Mouse (Mus musculus) forebrain, embryonic 15.5 days (tissue): ENCODE measurements at regions not wholly inside any gene's neighbourhood (a gene's known extent, or its start where the extent isn't known, plus 50 kb on each side); places are given as distances from the start of the nearest gene placed in this dataset.

Experiments
- ATAC-seq: fragments of 200-750 bp; cut with Nextera tagmentation; replicated peaks from 2 replicates; pipeline ENCODE4 v1.8.0; 2017; ENCODE audit warnings: mild to moderate bottlenecking, moderate TSS enrichment, moderate library complexity
- H3K27ac ChIP-seq: fragments of 300-500 bp; sonication (generic); replicated peaks from 2 replicates; pipeline ENCODE4 v1.5.1; 2015; ENCODE audit warnings: mild to moderate bottlenecking, inconsistent platforms
- H3K27me3 ChIP-seq: fragments of 300-500 bp; sonication (generic); 2 replicates; pipeline ENCODE4 v1.6.1; 2015; ENCODE audit warnings: inconsistent platforms
- H3K36me3 ChIP-seq: fragments of 300-500 bp; sonication (generic); 2 replicates; pipeline ENCODE4 v1.6.1; 2015; ENCODE audit warnings: mild to moderate bottlenecking, inconsistent platforms
- H3K4me1 ChIP-seq: fragments of 300-500 bp; sonication (generic); 2 replicates; pipeline ENCODE4 v1.6.1; 2015; ENCODE audit warnings: inconsistent platforms
- H3K4me2 ChIP-seq: fragments of 300-500 bp; sonication (generic); replicated peaks from 2 replicates; pipeline ENCODE4 v1.6.1; 2015; ENCODE audit warnings: mild to moderate bottlenecking, inconsistent platforms
- H3K4me3 ChIP-seq: fragments of 300-500 bp; sonication (generic); 2 replicates; pipeline ENCODE4 v1.5.1; 2015; ENCODE audit warnings: mild to moderate bottlenecking, inconsistent platforms
- H3K9ac ChIP-seq: fragments of 300-500 bp; sonication (generic); replicated peaks from 2 replicates; pipeline ENCODE4 v1.6.1; 2015; ENCODE audit warnings: mild to moderate bottlenecking, inconsistent platforms
- H3K9me3 ChIP-seq: fragments of 300-500 bp; sonication (generic); 2 replicates; pipeline ENCODE4 v1.6.1; 2016; ENCODE audit warnings: inconsistent platforms
- WGBS: fragments of 180-500 bp; shearing (Covaris S2); methylation state at CpG from one replicate; pipeline ENCODE4 v1.1.7; 2015; ENCODE audit warnings: mixed read lengths; 5-methylcytosine and 5-hydroxymethylcytosine counted together

DNA sequence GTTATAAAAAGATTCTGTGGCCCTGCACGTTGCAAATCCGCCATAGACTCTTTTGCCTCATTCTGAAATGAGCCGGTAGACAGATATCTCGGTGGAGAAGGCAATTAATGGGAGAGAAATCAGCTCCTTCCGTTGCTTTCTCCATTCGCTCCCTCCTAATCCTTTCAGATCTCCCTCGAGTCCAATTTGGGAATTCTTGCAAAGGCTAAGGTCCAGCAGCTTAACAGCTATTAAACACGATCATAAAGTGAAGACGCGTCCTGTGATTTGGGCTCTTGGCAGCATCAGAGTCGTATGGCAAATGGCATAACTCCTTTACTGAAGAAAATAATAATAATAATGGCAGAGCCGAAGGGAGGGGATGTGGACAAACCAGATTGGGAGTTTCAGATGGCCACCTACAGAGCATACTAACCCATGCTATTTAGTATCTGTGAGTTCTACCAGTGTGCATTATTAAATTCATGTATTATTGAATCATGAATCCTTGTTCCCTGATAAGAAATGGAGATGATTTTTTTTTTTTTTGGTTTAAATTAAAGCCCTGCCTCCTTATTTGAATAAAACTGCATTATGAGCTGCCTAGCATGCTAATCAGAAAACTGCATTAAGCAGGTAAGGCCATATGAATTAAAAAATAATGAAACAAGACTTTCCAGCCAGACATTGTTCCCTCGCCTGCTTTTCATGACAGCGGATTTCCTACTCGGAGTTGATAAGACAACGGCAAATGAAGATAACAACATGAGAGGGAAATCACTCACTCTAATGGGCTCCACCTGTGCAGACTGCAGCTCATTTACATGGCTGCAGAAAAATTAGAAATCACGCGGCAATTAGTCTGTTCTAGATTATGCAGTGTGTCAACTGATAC, 246.2 kb upstream of the Meis1 start:
- ATAC-seq: no peak; the same call in 1 of the 2 replicates
- Histone ChIP-seq H3K9ac (no peak overlapping the region), H3K9me3 (no peaks in the 10 kb centered on the region), H3K36me3 (no peaks in the 10 kb centered on the region), H3K4me3 (no peak overlapping the region), H3K27me3 (no peaks in the 10 kb centered on the region), H3K27ac (no peak overlapping the region), H3K4me2 (no peak overlapping the region), H3K4me1 (no peaks in the 10 kb centered on the region)
- 68% methylated on average over 18 of the region's 18 CpGs for WGBS

DNA sequence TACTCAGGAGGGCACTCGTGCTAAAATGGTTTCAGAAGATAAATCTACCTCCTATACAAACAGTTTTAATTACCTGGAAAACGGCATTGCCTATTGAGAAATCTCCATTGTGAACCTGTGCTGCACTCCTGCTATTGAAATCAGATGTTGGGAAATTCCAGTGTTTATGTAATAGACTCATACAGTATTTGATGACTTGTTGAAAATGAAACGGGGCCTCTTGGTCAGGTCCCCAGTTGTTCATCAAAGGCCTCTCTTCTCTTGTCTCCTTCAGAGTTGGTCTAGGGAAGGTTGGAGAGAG, 246.8 kb upstream of the Meis1 start:
- no peak overlapping the region for H3K4me3 ChIP-seq
- H3K27ac ChIP-seq: no peak overlapping the region
- no peaks in the 10 kb centered on the region for H3K36me3 ChIP-seq
- no peaks in the 10 kb centered on the region; the same call in 1 of the 2 replicates for H3K4me1 ChIP-seq
- H3K9ac ChIP-seq: no peak overlapping the region
- H3K9me3 ChIP-seq: no peaks in the 10 kb centered on the region
- no peak overlapping the region for H3K4me2 ChIP-seq
- no peaks in the 10 kb centered on the region for H3K27me3 ChIP-seq
- 55% methylated on average over 3 of the region's 3 CpGs for WGBS
- ATAC-seq: no peak

DNA sequence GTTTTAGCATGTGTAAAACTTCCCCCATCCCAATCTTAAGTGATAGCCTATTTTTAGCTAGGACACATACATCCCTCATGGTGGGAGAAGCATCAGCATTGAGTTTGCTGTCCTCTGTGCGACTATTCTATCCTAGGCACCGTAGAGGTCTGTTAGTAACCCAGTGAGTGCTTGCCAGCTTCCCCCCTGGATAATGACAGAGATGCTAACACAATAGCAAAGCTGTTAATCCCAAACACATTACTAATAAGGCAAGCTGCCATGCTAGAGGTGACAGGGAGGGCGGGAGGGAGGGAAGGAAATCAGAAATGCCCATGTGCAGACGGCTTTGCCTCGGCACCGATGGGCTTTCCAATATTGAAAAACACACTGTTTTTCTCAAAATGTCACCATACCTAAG, 272.2 kb upstream of the Meis1 start:
- Histone ChIP-seq H3K9ac (no peak overlapping the region), H3K9me3 (no peaks in the 10 kb centered on the region), H3K4me2 (no peak overlapping the region), H3K27ac (no peak overlapping the region), H3K4me1 (0 out of 2 replicates have a peak, but pooled peaks cover 3% of the 10 kb centered on the region), H3K27me3 (no peaks in the 10 kb centered on the region), H3K36me3 (no peaks in the 10 kb centered on the region), H3K4me3 (no peak overlapping the region)
- 43% methylated on average over 6 of the region's 6 CpGs for WGBS
- no peak for ATAC-seq

DNA sequence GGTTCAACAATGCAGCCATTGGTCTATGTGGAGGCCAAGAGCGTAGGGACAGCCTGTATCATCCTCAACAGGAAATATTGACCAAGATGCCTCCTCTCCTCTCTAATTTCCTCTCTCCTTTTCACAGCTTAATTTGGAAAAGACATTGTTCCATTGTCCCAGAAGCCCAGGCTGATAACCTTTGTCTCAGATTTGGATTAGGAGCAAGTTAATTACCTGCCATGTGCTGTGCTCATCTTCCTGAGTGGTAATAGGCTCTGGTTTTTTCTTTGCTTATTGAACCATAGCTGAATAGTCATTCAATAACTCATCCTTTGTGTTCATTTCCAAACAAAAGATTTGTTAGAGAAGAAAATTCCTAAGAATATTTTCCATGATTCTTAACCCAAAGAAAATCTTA, 280.6 kb upstream of the Meis1 start:
- Histone ChIP-seq H3K4me1 (no peaks in the 10 kb centered on the region), H3K9ac (no peak overlapping the region), H3K27me3 (no peaks in the 10 kb centered on the region), H3K4me2 (no peak overlapping the region), H3K9me3 (no peaks in the 10 kb centered on the region), H3K36me3 (no peaks in the 10 kb centered on the region), H3K4me3 (no peak overlapping the region), H3K27ac (no peak overlapping the region)
- no peak for ATAC-seq
- WGBS: 94% methylated on average over 1 of the region's 1 CpGs

DNA sequence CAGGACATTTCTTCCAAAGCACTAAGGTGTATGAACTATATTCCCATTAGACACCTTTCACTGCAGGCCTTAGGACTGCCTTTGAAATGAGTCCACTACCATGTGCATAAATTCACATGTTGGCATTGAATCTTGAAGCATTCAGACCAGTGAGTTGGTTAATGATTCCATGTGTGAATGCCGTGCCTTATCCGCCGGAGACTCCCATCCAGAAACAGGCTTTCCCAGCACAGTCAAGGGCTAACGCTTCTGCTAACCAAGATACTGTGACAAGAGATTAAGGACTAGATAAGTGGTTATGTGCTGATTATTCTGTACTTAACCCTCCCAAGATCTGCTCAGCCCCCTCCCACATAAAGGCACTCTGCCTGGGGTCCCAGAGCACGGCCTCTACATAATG, 287.9 kb upstream of the Meis1 start:
- H3K4me2 ChIP-seq: no peak overlapping the region
- H3K9me3 ChIP-seq: no peaks in the 10 kb centered on the region
- no peak overlapping the region for H3K4me3 ChIP-seq
- no peaks in the 10 kb centered on the region for H3K27me3 ChIP-seq
- WGBS: 90% methylated on average over 5 of the region's 5 CpGs
- no peaks in the 10 kb centered on the region for H3K36me3 ChIP-seq
- H3K4me1 ChIP-seq: no peaks in the 10 kb centered on the region
- ATAC-seq: no peak
- no peak overlapping the region for H3K27ac ChIP-seq
- H3K9ac ChIP-seq: no peak overlapping the region

DNA sequence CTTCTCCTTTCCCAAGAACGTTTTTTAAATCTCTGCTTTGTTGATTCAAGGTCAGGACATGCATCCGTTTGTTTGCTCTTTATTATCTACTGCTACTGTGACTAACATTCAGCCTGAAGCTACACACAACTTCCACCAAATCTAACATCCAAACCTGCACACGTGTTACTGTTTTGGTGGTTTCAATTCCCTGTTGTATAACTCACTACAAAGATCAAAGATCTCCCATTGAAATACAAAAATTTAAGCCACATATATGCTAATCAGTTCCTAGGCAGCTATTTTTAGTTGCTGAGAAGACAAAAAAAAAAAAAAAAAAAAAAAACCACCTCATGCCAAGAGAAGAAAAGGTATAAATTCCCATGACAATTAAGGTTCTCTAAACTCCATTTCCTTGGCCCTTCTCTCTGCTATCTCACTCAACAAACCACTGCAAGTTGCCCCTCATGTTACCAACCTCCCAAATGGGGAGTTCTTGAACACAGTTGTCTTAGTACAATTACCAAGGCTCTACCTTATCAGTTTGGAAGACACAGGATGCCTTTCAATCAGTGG, 312.0 kb upstream of the Meis1 start:
- Histone ChIP-seq H3K9me3 (no peaks in the 10 kb centered on the region), H3K9ac (no peak overlapping the region), H3K4me2 (no peak overlapping the region), H3K4me3 (no peak overlapping the region), H3K36me3 (no peaks in the 10 kb centered on the region), H3K27ac (no peak overlapping the region), H3K27me3 (no peaks in the 10 kb centered on the region), H3K4me1 (no peaks in the 10 kb centered on the region)
- WGBS: 39% methylated on average over 3 of the region's 3 CpGs
- ATAC-seq: no peak

DNA sequence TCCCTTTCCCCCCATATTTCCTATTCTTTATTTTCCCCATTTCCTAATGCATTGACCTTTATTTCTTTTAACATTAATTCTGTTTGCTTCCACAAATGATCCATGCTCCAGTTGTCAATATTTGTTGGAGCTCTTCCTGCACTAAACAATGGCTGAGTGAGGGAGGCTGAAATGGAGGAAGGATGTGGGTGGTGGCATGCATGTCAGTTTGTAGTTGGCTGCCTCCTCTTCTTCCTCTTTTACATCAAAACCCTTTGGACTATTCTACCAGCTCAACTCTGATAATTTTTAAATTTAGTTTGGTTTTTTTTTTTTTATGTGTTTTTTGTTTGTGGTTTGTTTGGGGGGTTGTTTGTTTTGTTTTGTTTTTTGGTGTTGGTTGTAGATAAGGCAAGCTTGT, 313.5 kb upstream of the Meis1 start:
- ATAC-seq: no peak
- H3K27me3 ChIP-seq: no peaks in the 10 kb centered on the region
- no peak overlapping the region for H3K27ac ChIP-seq
- no peak overlapping the region for H3K4me3 ChIP-seq
- no peaks in the 10 kb centered on the region for H3K4me1 ChIP-seq
- H3K4me2 ChIP-seq: no peak overlapping the region
- H3K9me3 ChIP-seq: no peaks in the 10 kb centered on the region
- H3K9ac ChIP-seq: no peak overlapping the region
- H3K36me3 ChIP-seq: no peaks in the 10 kb centered on the region

DNA sequence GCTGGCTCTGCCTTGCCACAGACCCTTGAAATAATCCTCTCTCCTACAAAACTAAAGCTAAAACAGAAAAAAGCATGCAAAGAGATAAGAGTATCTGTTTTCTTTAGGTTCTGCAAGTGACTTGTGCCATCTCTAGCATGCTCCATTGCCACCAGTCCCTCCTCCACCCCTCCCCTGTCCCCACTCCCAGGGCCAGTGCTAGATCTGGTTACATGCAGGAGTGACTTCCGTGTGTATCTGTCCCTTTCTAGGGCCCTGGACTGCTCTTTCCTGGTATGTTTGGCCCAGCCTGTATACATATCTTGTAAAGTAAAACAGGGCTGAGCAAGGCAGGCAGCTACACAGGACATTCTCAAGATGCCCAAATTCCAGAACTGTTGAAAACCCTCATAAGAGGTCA, 313.9 kb upstream of the Meis1 start:
- WGBS: 86% methylated on average over 1 of the region's 1 CpGs
- no peaks in the 10 kb centered on the region for H3K36me3 ChIP-seq
- H3K27ac ChIP-seq: no peak overlapping the region
- no peaks in the 10 kb centered on the region for H3K27me3 ChIP-seq
- no peaks in the 10 kb centered on the region for H3K4me1 ChIP-seq
- H3K9me3 ChIP-seq: no peaks in the 10 kb centered on the region
- H3K4me3 ChIP-seq: no peak overlapping the region
- no peak for ATAC-seq
- H3K4me2 ChIP-seq: no peak overlapping the region
- H3K9ac ChIP-seq: no peak overlapping the region

DNA sequence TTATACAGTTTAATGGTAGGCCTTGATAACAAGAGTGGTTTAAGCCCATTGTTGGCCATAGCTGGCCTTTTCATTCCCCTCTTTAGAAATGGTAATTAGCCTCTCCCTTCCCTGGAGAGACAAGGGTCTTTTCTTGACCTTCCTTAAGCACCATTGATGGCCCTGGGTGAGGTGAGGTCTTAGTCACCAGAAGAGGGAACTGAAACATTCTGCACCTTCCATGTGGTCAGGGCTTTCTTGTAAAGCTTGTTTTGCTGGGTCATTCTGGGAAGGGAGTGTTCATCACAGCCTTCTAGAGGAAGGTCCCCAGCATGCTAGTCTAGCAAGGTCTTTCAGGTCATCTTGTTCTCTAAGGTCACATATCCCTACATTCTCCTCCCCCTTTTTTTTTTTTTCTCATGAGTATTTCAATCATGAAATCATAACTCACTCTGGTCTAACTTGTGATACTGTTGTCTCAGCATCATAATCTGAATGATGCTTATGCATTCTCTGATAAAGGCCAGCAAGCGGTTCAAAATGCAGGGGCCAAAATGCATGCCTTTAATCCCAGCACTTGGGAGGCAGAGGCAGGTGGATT, 315.2 kb upstream of the Meis1 start:
- no peaks in the 10 kb centered on the region for H3K36me3 ChIP-seq
- ATAC-seq: no peak
- H3K9ac ChIP-seq: no peak overlapping the region
- no peaks in the 10 kb centered on the region for H3K4me1 ChIP-seq
- H3K9me3 ChIP-seq: no peaks in the 10 kb centered on the region
- no peak overlapping the region for H3K27ac ChIP-seq
- H3K27me3 ChIP-seq: no peaks in the 10 kb centered on the region
- H3K4me2 ChIP-seq: no peak overlapping the region
- no peak overlapping the region for H3K4me3 ChIP-seq
- 98% methylated on average over 1 of the region's 1 CpGs for WGBS

DNA sequence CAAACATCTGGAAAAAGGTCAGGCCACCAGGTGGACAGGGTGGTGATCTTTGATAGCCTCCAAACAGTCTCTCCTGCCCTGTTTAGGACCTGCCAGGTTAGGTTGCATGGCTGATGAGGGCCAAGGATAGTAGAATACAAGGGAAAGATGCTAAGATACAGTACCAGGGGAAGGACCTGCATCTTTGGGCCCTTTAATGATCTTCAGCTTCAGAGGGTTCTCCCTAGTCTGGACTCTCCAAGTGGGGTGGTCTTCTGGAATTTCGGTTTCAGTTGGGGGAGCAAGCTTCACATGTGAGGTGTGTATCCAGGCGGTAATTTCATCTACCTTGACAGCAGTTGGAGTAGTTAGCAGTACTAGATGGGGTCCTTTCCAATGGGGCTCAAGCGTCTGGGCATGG, 316.6 kb upstream of the Meis1 start:
- Histone ChIP-seq H3K4me3 (no peak overlapping the region), H3K36me3 (no peaks in the 10 kb centered on the region), H3K4me2 (no peak overlapping the region), H3K9me3 (no peaks in the 10 kb centered on the region), H3K4me1 (no peaks in the 10 kb centered on the region), H3K9ac (no peak overlapping the region), H3K27ac (no peak overlapping the region), H3K27me3 (no peaks in the 10 kb centered on the region)
- 85% methylated on average over 3 of the region's 3 CpGs for WGBS
- no peak for ATAC-seq

DNA sequence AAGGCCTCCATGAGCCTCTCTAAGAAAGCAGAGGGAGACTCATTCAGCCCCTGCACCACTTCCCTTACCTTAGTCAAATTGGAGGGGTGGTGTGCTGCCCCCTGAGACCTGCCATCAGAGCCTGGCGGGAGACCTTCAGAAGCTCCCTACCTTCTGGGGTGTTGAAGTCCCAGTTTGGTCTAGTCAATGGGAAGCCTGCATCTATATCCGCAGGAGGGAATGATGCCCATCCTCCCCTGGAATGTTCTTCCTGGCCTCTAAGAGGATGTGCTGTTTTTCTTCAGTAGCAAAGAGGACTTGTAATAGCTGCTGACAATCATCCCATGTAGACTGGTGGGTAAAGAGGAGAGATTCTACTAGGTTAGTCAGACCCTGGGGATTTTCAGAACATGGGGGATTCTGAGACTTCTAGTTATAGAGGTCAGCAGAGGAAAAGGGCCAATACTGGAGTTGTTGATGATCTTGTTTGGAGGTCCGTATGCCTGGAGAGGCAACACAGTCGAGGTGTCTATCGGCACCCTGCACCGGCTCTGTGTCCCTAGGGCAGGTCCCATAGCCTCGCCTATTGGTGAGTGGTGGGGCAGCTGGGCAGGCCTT, 321.0 kb upstream of the Meis1 start:
- 94% methylated on average over 7 of the region's 7 CpGs for WGBS
- Histone ChIP-seq H3K4me3 (no peak overlapping the region), H3K4me1 (no peaks in the 10 kb centered on the region), H3K27ac (no peak overlapping the region), H3K36me3 (no peaks in the 10 kb centered on the region), H3K9ac (no peak overlapping the region), H3K4me2 (no peak overlapping the region), H3K9me3 (no peaks in the 10 kb centered on the region), H3K27me3 (no peaks in the 10 kb centered on the region)
- no peak for ATAC-seq

DNA sequence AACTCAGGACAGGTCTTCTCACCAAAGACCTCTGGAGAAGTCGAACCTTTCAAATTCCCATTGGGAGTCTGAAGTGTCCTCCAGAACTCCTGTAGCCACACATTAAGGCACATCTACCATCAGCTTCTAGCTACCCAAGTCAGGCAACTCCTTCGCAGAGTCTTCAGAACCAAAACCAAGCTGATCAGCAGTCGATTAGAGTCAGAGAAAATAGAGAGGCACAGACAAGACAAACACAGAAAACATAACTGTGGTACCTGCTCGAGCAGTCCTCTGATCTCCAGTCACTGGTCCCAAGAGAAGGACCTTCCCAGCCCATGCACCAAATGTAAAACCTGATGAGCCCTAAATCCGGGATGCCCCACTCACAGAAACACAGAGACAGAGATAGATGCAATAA, 322.1 kb upstream of the Meis1 start:
- H3K27ac ChIP-seq: no peak overlapping the region
- H3K4me3 ChIP-seq: no peak overlapping the region
- no peak overlapping the region for H3K4me2 ChIP-seq
- no peak overlapping the region for H3K9ac ChIP-seq
- H3K36me3 ChIP-seq: no peaks in the 10 kb centered on the region
- H3K4me1 ChIP-seq: no peaks in the 10 kb centered on the region
- H3K27me3 ChIP-seq: no peaks in the 10 kb centered on the region
- WGBS: 81% methylated on average over 5 of the region's 5 CpGs
- no peaks in the 10 kb centered on the region for H3K9me3 ChIP-seq
- ATAC-seq: no peak
